Mouse (Mus musculus): Measurements from ENCODE around the gene Phf20. TPM values are rescaled to one million over a fixed set of nuclear protein-coding genes. Genes with fewer than 3 reads are reported as not detected.
A peak's percentile ranks its signal among the peaks of the same experiment; 100 is the strongest.
"Not testable (repeated sequence)": the region's sequence is repeated elsewhere in the genome, so short reads cannot be mapped to it uniquely, and the experiment has no call there.

Phf20 gene
- polyA plus RNA-seq, 1 experiment, result 13.4 TPM

DNA sequence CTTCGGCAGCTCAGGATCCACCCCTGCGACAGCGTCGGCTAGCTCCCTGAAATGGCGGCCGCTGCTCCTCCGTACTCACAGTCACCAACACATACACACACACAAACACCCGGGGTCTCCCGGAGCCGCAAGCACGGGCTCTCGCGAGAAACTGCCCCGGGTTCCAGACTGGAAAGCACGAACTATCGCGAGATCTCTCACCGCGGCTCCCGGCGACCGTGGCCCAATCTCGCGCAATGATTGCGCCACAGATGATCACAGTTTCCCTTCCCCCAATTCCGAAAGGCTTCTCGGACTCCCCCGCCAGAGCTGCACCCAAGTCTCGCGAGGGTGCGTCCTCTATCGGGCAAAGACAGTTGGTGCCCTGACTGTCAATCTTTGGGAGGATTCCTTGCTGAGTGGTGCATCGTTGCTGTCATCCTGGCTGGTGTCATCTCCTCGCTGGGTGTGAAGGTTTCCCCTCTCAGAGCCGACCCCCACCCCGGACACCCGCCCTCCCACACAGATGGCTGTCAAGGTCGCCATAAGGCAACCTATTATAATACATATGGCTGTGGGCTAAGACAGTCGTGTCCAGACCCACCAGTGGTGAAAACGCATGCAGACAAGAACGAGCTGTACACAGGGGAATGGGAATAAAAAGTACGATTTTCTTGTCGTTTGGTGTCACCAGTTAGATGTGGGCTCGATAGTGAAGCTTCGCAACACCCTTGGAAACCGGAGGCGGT lies 16.0 kb upstream of the Phf20 start, which contains the start of gene Rbm39:
Gene Rbm39 (minus strand): TSS at position 145 of the 728 bp plus-strand sequence.
- Histone ChIP-seq H3K27me3 (ENCODE audit: control insufficient read depth, insufficient read depth, insufficient read length) (no peaks in the 10 kb centered on the region), H3K4me3 (peak within 1 kb of the TSS; percentile 97), H3K79me2 (ENCODE audit: control insufficient read depth, insufficient read depth) (peaks cover 54% of the 10 kb centered on the region), H3K36me3 (ENCODE audit: control insufficient read depth, insufficient read depth) (peaks cover 37% of the 10 kb centered on the region), H3K4me2 (ENCODE audit: low read depth) (peak within 1 kb of the TSS; percentile 96), H3ac (ENCODE audit: control insufficient read depth, insufficient read length) (peak within 1 kb of the TSS; percentile 77)
- no peak for TF ChIP-seq MAX (IDR thresholded peaks at IDR 0.05; ENCODE audit: low read depth)
- TF ChIP-seq USF1 (IDR thresholded peaks at IDR 0.05; ENCODE audit: low read depth), result no peak
- no peak for TF ChIP-seq MYOG (IDR thresholded peaks at IDR 0.05; ENCODE audit: control insufficient read depth in 1 of 3, insufficient read depth in 1 of 3, insufficient read length in 2 of 3, low read depth in 2 of 3)
- TF ChIP-seq SRF (IDR thresholded peaks at IDR 0.05; ENCODE audit: control insufficient read depth, insufficient read length, low read depth), result peak; percentile 26
- no peak for TF ChIP-seq E2F4 (IDR thresholded peaks at IDR 0.05; ENCODE audit: insufficient read depth)
- TF ChIP-seq TCF12 (IDR thresholded peaks at IDR 0.05; ENCODE audit: insufficient read depth, poor library complexity, severe bottlenecking), result no peak
- no peak for TF ChIP-seq REST (IDR thresholded peaks at IDR 0.05; ENCODE audit: insufficient read depth, insufficient read length)
- peak; percentile 98 for TF ChIP-seq CEBPB (IDR thresholded peaks at IDR 0.05; ENCODE audit: insufficient read depth, poor library complexity, severe bottlenecking)
- no peak for TF ChIP-seq TCF3 (IDR thresholded peaks at IDR 0.05; ENCODE audit: insufficient read length, low read depth)
- TF ChIP-seq POLR2A (IDR thresholded peaks at IDR 0.05; ENCODE audit: insufficient read length, low read depth), result peak; percentile 74
- TF ChIP-seq MYOD1 (IDR thresholded peaks at IDR 0.05; ENCODE audit: control insufficient read depth in 1 of 3, insufficient read length in 2 of 3, low read depth in 2 of 3), result peak in 2 of 3 experiments; percentile 45 to 46
- TF ChIP-seq POLR2AphosphoS2 (IDR thresholded peaks at IDR 0.05; ENCODE audit: insufficient read length, low read depth), result peak; percentile 94

DNA sequence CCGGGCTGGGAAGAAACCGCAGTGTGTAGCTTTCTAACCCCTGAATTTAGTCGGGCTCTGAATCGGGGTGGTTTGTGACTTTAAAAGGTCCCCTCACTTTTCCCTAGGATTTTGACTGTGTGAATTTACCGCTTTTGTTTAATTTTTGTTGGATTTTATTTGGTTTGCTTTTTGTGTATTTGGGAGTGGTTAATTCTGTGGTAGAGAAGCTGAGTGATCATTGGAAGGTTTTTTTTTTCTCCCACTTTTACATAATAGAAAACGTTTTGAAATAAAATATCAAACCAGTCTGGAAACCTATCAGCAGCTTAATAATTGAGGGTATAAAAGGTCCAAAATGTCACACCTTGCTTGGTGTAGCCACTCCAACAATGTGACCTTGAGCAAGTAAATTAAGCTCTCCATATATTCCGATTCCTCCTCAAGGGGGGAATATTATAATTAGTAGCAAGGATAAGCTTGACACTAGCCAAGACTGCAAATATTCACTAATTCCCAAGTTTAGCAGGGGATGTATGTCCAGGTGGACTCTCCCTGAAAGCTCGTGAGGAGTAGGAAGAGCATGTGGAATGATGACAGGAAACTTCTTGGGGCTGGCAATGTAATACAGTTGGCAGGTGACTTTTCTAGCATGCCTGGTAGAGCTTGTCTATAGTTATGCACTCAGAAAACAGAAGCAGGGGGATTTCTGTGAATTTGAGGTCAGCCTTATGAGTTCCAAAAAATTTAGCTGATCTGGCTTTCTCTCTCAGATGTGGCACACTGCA lies 15.3 kb upstream of the Phf20 start:
- no peaks in the 10 kb centered on the region for H3K27me3 ChIP-seq (ENCODE audit: control insufficient read depth, insufficient read depth, insufficient read length)
- peaks cover 29% of the 10 kb centered on the region for H3K36me3 ChIP-seq (ENCODE audit: control insufficient read depth, insufficient read depth)
- H3K79me2 ChIP-seq (ENCODE audit: control insufficient read depth, insufficient read depth), result peaks cover 47% of the 10 kb centered on the region
- peak overlapping the region; percentile 97 for H3K4me3 ChIP-seq
- TF ChIP-seq MYOG (IDR thresholded peaks at IDR 0.05; ENCODE audit: control insufficient read depth in 1 of 3, insufficient read depth in 1 of 3, insufficient read length in 2 of 3, low read depth in 2 of 3) (no peak), CEBPB (IDR thresholded peaks at IDR 0.05; ENCODE audit: insufficient read depth, poor library complexity, severe bottlenecking) (no peak), MYOD1 (IDR thresholded peaks at IDR 0.05; ENCODE audit: control insufficient read depth in 1 of 3, insufficient read length in 2 of 3, low read depth in 2 of 3) (no peak), TCF3 (IDR thresholded peaks at IDR 0.05; ENCODE audit: insufficient read length, low read depth) (no peak), SRF (IDR thresholded peaks at IDR 0.05; ENCODE audit: control insufficient read depth, insufficient read length, low read depth) (no peak), POLR2A (IDR thresholded peaks at IDR 0.05; ENCODE audit: insufficient read length, low read depth) (no peak), E2F4 (IDR thresholded peaks at IDR 0.05; ENCODE audit: insufficient read depth) (no peak), MAX (IDR thresholded peaks at IDR 0.05; ENCODE audit: low read depth) (no peak), POLR2AphosphoS2 (IDR thresholded peaks at IDR 0.05; ENCODE audit: insufficient read length, low read depth) (no peak), TCF12 (IDR thresholded peaks at IDR 0.05; ENCODE audit: insufficient read depth, poor library complexity, severe bottlenecking) (no peak), USF1 (IDR thresholded peaks at IDR 0.05; ENCODE audit: low read depth) (no peak)
- peak overlapping the region; percentile 96 for H3K4me2 ChIP-seq (ENCODE audit: low read depth)
- no peak overlapping the region for H3ac ChIP-seq (ENCODE audit: control insufficient read depth, insufficient read length)

DNA sequence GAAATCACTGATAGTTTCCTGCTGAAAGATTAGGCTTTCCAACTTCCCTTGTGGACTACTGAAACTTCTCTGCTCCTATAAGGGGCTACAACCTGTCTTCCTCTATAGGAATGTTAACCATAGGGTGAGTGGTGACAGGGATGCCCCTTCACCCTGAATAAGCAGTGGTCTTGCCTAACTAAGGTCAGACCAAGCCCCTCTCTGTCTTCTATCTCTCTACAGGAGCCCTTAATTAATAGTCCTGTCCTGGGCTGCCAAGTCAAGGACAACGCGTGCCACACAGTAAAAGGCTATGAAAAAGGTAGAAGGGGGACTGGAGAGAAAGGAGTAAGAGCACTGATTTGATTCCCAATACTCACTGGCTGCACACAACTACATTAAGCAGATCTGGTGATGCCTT lies 14.7 kb upstream of the Phf20 start:
- Histone ChIP-seq H3K27me3 (ENCODE audit: control insufficient read depth, insufficient read depth, insufficient read length) (no peaks in the 10 kb centered on the region), H3K4me2 (ENCODE audit: low read depth) (peak overlapping the region; percentile 96), H3K4me3 (peak overlapping the region; percentile 97), H3K36me3 (ENCODE audit: control insufficient read depth, insufficient read depth) (peaks cover 24% of the 10 kb centered on the region), H3K79me2 (ENCODE audit: control insufficient read depth, insufficient read depth) (peaks cover 41% of the 10 kb centered on the region), H3ac (ENCODE audit: control insufficient read depth, insufficient read length) (no peak overlapping the region)
- TF ChIP-seq MAX (IDR thresholded peaks at IDR 0.05; ENCODE audit: low read depth), result no peak
- TF ChIP-seq E2F4 (IDR thresholded peaks at IDR 0.05; ENCODE audit: insufficient read depth), result no peak
- TF ChIP-seq TCF3 (IDR thresholded peaks at IDR 0.05; ENCODE audit: insufficient read length, low read depth), result no peak
- no peak for TF ChIP-seq POLR2AphosphoS2 (IDR thresholded peaks at IDR 0.05; ENCODE audit: insufficient read length, low read depth)
- TF ChIP-seq TCF12 (IDR thresholded peaks at IDR 0.05; ENCODE audit: insufficient read depth, poor library complexity, severe bottlenecking), result no peak
- TF ChIP-seq USF1 (IDR thresholded peaks at IDR 0.05; ENCODE audit: low read depth), result no peak
- no peak for TF ChIP-seq MYOD1 (IDR thresholded peaks at IDR 0.05; ENCODE audit: control insufficient read depth in 1 of 3, insufficient read length in 2 of 3, low read depth in 2 of 3)
- no peak for TF ChIP-seq SRF (IDR thresholded peaks at IDR 0.05; ENCODE audit: control insufficient read depth, insufficient read length, low read depth)

DNA sequence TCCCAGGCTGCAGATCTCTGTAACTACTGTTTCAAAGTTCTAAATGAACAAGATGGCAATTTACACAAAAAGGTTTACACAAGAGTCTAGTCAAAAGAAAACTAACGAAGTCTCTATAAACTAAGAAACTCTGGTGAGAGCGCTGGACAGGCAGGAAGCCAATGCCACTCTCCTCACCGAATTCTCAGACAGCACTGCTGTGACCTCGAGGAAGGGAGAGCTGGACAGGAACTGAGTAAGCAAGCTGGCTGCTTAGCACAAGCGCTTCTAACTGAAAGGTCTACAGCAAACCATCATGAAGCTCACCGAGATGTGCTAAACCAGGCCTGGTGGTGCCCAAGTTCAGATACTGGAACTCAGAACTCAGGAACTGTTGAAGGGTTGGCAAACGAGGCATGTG lies 7.0 kb upstream of the Phf20 start:
- not testable (repeated sequence) for H3K36me3 ChIP-seq (ENCODE audit: control insufficient read depth, insufficient read depth); H3K27me3 ChIP-seq (ENCODE audit: control insufficient read depth, insufficient read depth, insufficient read length); H3K4me3 ChIP-seq; H3K4me2 ChIP-seq (ENCODE audit: low read depth); H3ac ChIP-seq (ENCODE audit: control insufficient read depth, insufficient read length); H3K79me2 ChIP-seq (ENCODE audit: control insufficient read depth, insufficient read depth)
